Mouse (Mus musculus) liver, embryonic 14 days (tissue): ENCODE results near the gene Zfp81. TPM values are rescaled to one million over a fixed set of nuclear protein-coding genes. Genes with fewer than 3 reads are reported as not detected.

Experiments
- polyA plus RNA-seq: library from polyadenylated mRNA; depleted of rRNA; stranded (reverse); fragments of >200 nt; gene quantifications from 2 replicates; pipeline ENCODE4 v1.2.3, GENCODE M21; 2012; rRNA removed

The Zfp81 gene
- polyA plus RNA-seq = 1.9 and 2.1 TPM in 2 replicates

DNA sequence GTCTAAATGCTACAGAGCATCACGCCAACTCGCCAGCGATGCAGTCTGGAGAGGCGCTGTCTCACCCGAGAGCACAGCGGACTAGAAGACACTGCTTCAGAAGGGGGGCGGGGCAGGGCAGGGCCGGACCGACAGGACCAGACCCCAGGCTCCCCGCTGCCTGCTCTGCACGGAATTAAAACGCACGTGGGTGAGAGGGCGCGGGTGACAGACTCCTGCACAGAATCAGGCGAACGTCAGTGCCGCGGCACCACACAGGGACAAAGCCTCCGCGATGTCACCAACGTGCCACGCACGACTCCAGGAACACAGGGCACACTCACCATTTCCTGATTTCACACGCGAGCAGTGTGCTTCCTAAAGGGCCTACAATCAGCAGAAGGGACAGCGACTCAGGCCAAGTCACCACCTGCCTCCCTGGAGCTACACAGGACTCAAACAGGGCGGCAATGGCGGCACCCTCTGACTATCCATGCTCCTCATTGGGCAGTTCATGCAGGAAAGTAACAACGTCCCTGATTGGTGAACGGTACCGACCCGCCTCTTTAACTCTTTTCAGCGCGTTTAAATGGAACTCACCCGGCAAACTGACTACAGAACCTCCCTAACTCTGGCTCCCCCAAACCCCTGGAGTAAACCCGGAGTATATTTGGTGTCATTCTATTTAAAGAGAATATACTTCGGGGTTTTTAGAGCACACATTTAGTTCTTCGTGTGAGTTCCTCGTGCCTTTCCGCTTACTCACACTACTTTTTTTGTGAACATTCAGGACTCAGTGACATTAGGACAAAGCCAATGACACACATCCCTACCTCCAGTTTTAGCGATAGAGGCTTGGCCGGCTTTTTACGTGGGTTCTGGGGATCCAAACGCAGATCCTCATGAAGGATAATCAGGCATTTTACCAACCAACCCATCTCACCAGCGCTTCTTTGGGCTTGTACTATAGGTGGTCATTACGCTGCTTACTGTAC, at the start of gene Zfp81:
TSS of gene Zfp81 (minus strand) at position 468 of the 974 bp plus-strand sequence.

DNA sequence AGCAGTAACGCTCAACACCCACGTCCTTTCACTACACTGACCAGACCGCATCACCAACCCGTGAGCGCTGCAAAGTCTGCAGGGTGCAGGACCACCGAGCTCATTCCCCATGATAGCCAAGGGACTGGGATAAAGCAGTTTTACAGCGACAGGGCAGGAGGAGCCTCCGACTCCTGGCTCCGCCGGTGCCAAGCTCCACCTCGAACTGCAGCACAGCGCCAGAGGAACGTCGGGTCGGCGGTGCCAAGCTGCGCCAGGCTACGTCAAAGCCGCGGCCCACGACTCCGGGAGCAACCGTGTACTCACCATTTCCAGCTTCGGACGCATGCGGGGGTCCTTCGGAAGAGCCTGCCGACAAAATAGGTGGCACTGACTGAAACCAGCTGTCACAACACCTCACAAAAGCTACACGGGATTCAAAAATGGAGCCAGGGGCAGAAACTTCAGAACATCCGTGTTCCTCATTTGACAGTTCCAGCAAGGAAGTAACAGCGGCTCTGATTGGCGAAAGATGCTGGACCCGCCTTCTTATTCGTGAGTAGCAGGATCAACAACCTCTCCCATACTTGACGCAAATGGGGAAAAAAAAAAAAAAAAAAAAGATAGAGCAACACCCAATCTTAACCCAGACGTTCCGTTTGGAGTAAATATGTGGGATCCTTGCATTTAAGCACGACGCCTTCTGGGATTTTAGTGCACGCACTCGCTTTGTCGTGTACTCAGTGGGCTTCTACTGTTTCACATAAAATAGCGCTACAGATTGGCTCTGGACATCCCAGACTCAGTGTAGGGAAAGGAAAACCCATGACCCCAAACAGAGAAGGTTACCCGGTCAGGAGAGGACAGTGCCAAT, 35.7 kb upstream of the Zfp81 start, which contains the start of gene Zfp101:
TSS of gene Zfp101 (minus strand) at position 460 of the 853 bp plus-strand sequence.

DNA sequence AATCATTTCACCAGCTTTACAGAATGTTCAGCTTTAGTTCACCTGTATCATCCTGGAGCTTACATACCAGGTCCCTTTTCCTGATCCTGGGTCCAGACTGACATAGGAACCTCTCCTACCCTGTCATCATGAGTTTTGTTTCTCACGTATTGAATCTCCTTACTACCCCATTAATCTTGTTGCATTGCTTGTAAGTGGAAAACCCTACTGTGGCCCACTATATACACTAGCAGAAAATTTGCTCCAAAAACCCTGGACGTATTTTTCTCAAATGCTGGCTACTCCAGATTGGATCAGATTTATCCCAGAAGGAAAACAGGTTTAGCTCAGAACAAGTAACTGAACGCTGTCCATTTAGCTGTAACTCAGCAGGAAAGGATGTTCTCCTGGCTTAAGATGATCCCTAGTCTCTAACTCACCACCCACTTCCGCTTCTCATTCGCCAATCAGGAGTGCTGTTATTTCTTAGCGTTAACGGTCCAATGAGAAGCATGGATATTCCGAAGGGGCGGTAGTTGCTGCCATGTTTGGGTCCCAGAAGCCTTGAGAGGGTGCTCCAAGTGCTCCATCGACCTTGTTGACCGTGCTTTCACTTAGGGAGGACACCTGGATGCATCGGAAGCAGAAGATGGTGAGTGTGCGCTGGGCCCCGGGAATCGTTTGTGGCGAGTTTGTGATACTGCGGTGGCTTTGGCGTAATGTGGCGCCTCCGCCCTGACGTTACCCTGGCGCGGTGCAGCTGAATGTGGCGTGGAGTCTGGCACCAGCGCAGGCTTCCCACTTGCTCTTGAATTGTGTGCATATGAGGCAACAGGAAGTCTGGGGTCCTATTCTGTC, 69.4 kb downstream of the Zfp81 start, which contains the start of gene Zfp955b:
TSS of gene Zfp955b (plus strand) at position 506 of the 837 bp plus-strand sequence.

Other genes with a start within 250 kb of the Zfp81 start
- not detected in 2 replicates for gene Morc2b, start 219.2 kb downstream of the Zfp81 start, polyA plus RNA-seq
- not detected in 2 replicates for gene Olfr55, start 190.4 kb downstream of the Zfp81 start, polyA plus RNA-seq
- not detected in 2 replicates for gene Olfr239, start 167.6 kb downstream of the Zfp81 start, polyA plus RNA-seq
- gene Olfr1564, start 137.2 kb downstream of the Zfp81 start, polyA plus RNA-seq = 0.01 and 0.02 TPM in 2 replicates
- 2.1 and 2.3 TPM in 2 replicates for gene Zfp955a, start 103.7 kb downstream of the Zfp81 start, polyA plus RNA-seq
- not detected in 2 replicates for gene Olfr63, start 94.2 kb downstream of the Zfp81 start, polyA plus RNA-seq
- 1.7 and 1.8 TPM in 2 replicates for gene Zfp955b, start 69.3 kb downstream of the Zfp81 start, polyA plus RNA-seq
- gene Zfp101, start 35.8 kb upstream of the Zfp81 start, polyA plus RNA-seq = 10.8 and 12.2 TPM in 2 replicates
- gene Actl9, start 74.0 kb upstream of the Zfp81 start, polyA plus RNA-seq = 0.03 TPM in 1 of 2 replicates, not detected in the other
- gene Adamts10, start 165.3 kb upstream of the Zfp81 start, polyA plus RNA-seq = 8.1 and 9.1 TPM in 2 replicates
- 3.1 and 4.3 TPM in 2 replicates for gene Myo1f, start 196.8 kb upstream of the Zfp81 start, polyA plus RNA-seq